Mouse (Mus musculus) lung, embryonic 15.5 days (tissue): Measurements from ENCODE around the gene Pnkd. TPM values are rescaled to one million over a fixed set of nuclear protein-coding genes. Genes with fewer than 3 reads are reported as not detected.

ENCODE experiments used
- ATAC-seq: fragments of 200-750 bp; cut with Nextera tagmentation; 2 replicates; pipeline ENCODE4 v1.8.0; 2017; ENCODE audit warnings: moderate number of reproducible peaks, borderline replicate concordance; ENCODE audit not compliant: low FRiP score, low TSS enrichment; ENCODE audit errors: extremely low read depth
- H3K27ac ChIP-seq: fragments of 300-500 bp; sonication (generic); 2 replicates; pipeline ENCODE4 v1.5.1; 2015; ENCODE audit warnings: moderate library complexity, mild to moderate bottlenecking, inconsistent platforms
- H3K27me3 ChIP-seq: fragments of 300-500 bp; sonication (generic); 2 replicates; pipeline ENCODE4 v1.6.1; 2015; ENCODE audit warnings: inconsistent platforms
- H3K36me3 ChIP-seq: fragments of 300-500 bp; sonication (generic); 2 replicates; pipeline ENCODE4 v1.6.1; 2015; ENCODE audit warnings: inconsistent platforms
- H3K4me1 ChIP-seq: fragments of 300-500 bp; sonication (generic); 2 replicates; pipeline ENCODE4 v1.6.1; 2015; ENCODE audit warnings: inconsistent platforms
- H3K4me2 ChIP-seq: fragments of 300-500 bp; sonication (generic); 2 replicates; pipeline ENCODE4 v1.6.1; 2015; ENCODE audit warnings: inconsistent platforms, mild to moderate bottlenecking, moderate library complexity
- H3K4me3 ChIP-seq: fragments of 300-500 bp; sonication (generic); 2 replicates; pipeline ENCODE4 v1.5.1; 2015; ENCODE audit warnings: mild to moderate bottlenecking, inconsistent platforms
- H3K9ac ChIP-seq: fragments of 300-500 bp; sonication (generic); 2 replicates; pipeline ENCODE4 v1.6.1; 2015; ENCODE audit warnings: inconsistent platforms
- H3K9me3 ChIP-seq: fragments of 300-500 bp; sonication (generic); 2 replicates; pipeline ENCODE4 v1.6.1; 2016; ENCODE audit warnings: inconsistent platforms
- WGBS: fragments of 180-500 bp; shearing (Covaris S2); methylation state at CpG from one replicate; pipeline ENCODE4 v1.1.7; 2015; 5-methylcytosine and 5-hydroxymethylcytosine counted together
- polyA plus RNA-seq: library from polyadenylated mRNA; unstranded; fragments of >200 nt; fragmentation: Nextera tagmentation; extraction: Ambion mirVana; gene quantifications from 2 replicates; pipeline ENCODE4 v1.2.1, GENCODE M21; 2015

The Pnkd gene
- polyA plus RNA-seq, 1 experiment from 2014 or later: 106 TPM

DNA sequence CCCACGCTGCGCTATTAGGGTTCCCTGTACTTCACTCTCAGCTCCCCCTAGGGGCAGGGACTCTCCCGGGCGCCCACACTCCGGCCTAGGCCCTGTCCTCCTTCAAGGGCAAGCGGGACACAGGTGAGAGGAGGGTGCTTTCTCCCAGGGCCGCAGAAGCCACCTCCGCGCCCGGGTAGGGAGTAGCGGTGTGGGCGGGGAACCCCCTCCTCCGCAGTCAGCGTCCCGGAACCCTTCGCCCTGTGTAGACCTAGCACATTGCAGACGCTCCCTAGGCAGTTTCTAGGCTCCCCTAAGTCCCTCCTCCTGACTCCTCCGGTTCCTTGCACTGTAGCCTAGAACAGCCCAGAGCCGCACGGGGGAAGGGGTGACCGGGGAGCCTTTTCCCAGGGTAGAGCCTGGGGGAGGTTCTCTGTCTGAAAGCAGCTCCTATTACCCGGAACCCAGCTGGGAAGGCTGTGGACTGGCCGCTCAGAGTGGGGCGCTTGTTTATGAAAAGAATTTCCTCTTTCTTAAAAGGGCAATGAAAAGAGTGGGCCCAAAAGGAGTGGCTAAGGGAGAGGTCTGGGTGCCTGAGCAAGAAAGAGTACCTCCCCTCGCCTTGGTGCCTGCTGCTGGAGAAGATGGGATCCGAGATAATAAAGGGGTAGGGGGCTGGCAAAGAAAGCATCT lies 102.1 kb downstream of the Pnkd start:
- peak overlapping the region; percentile 99 for H3K27ac ChIP-seq
- peak overlapping the region; percentile 61 for H3K9ac ChIP-seq
- WGBS: under 1% methylated on average over 26 of the region's 26 CpGs
- no peaks in the 10 kb centered on the region for H3K9me3 ChIP-seq
- H3K4me3 ChIP-seq: peak overlapping the region; percentile 55
- H3K36me3 ChIP-seq: no peaks in the 10 kb centered on the region
- H3K4me1 ChIP-seq: peaks cover 28% of the 10 kb centered on the region
- no peaks in the 10 kb centered on the region for H3K27me3 ChIP-seq
- H3K4me2 ChIP-seq: peak overlapping the region; percentile 65
- peak; percentile 81 for ATAC-seq

DNA sequence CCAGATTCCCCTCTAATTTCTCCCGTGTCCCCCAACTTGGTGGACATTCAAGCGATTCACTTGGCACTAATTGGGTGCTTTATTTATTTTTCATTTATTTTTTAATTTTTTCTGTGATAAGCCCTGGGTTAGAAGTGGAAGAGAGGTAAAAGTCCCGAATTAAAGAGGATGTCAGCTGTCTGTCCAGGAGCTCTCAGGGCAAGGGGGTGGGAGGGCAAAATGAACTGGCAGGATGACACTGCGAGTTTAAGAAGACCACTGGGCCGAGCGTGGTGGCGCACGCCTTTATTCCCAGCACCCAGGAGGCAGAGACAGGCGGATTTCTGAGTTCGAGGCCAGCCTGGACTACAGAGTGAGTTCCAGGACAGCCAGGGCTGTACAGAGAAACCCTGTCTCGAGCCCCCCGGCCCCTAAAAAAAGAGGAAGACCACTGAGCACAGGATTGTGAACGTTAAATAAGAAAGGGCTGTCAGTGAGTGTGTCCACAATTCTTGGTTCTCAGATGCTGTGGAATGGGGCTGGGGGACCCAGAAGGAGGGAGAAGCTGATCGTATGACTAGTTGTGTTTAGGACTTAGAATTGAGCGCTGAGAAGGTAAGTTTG lies 102.8 kb downstream of the Pnkd start:
- peak overlapping the region; percentile 61; the same call in 1 of the 2 replicates for H3K9ac ChIP-seq
- H3K4me3 ChIP-seq: peak overlapping the region; percentile 55
- H3K4me1 ChIP-seq: peaks cover 28% of the 10 kb centered on the region
- H3K27me3 ChIP-seq: no peaks in the 10 kb centered on the region
- no peaks in the 10 kb centered on the region for H3K9me3 ChIP-seq
- H3K27ac ChIP-seq: peak overlapping the region; percentile 99
- H3K4me2 ChIP-seq: peak overlapping the region; percentile 65
- ATAC-seq: no peak
- WGBS: 47% methylated on average over 15 of the region's 15 CpGs
- H3K36me3 ChIP-seq: no peaks in the 10 kb centered on the region

DNA sequence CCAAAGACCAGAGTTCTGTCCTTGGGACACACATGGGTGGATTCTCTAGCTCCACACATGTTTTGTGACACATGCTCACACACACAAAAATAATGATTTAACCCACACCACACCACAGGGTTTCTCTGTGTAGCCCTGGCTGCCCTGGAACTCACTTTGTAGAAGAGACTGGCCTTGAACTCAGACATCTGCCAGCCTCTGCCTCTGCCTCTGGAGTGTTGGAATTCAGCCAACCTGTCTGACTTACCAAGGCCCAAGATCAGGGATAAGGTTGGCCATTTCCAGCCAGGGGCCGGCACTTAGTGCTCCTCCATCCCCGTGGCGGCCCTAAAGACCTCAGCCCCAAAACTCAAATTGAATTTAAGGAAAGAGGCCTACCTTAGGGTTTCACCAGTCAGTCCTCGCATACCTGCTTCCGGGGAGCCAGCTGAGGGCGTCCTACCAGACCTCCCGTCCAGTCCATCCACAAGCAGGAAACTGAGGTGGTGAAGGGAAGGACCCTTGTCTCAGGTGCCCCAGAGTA lies 103.7 kb downstream of the Pnkd start:
- Histone ChIP-seq H3K27me3 (no peaks in the 10 kb centered on the region), H3K36me3 (peaks cover 1% of the 10 kb centered on the region; the same call in 1 of the 2 replicates), H3K9me3 (no peaks in the 10 kb centered on the region), H3K4me2 (no peak overlapping the region), H3K27ac (peak overlapping the region; percentile 26; the same call in 1 of the 2 replicates), H3K9ac (no peak overlapping the region), H3K4me1 (peaks cover 36% of the 10 kb centered on the region), H3K4me3 (no peak overlapping the region)
- no peak for ATAC-seq
- 74% methylated on average over 7 of the region's 7 CpGs for WGBS

DNA sequence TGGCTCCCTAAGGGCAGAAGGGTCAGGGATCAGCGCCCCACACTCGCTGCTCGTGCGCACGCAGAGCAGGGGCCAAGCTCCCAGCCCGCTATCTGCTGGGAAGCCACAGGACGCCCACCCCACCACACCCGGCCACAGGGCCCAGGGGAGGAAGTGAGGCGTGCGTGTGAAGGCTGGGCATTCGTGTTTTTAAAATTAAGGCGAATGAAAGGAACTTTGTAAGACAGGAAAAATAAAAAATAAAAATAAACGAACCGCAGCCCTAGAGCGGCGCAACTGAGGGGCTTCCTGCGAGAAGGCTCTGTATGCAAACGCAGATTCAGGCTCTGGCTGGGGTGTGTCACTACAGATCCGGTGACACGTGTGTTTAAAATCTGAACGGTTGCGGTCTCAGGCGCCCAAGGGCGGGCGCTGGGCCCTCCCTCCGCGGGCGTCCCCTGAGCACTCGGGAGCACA lies 105.1 kb downstream of the Pnkd start:
- 4% methylated on average over 29 of the region's 29 CpGs for WGBS
- Histone ChIP-seq H3K4me2 (peak overlapping the region; percentile 86), H3K27me3 (no peaks in the 10 kb centered on the region), H3K4me1 (peaks cover 43% of the 10 kb centered on the region), H3K9me3 (no peaks in the 10 kb centered on the region), H3K36me3 (peaks cover 15% of the 10 kb centered on the region), H3K4me3 (peak overlapping the region; percentile 97), H3K27ac (peak overlapping the region; percentile 99), H3K9ac (peak overlapping the region; percentile 39)
- no peak for ATAC-seq

DNA sequence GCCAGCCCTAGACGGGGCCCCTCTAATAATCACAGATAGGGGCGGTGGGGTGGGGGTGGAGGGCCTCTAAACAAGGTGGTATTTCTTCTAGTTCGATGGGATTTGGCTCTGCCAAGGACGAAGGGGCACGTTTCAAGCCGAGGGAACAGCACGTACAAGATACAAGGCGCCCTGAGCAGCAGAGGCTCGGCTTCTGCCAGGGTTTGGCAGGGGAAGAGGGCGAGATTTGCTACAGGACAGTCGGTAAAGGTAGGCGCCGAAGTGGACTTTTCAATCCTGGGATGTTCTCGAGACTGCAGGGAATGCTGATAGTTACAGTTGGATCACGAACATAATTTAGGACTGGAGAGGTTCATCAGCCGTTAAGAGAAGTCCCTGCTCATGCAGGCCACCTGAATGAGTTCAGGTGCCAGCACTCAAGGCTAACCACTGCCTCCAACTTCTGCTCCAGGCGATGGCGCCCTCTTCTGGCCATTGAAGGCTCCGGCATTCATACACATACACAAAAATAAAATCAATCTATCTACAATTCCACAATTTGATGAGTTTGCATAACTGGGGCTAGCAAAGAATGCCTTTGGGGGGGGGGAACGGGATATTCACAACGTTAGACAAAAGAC lies 105.7 kb downstream of the Pnkd start:
- no peak for ATAC-seq
- WGBS: 3% methylated on average over 21 of the region's 21 CpGs

DNA sequence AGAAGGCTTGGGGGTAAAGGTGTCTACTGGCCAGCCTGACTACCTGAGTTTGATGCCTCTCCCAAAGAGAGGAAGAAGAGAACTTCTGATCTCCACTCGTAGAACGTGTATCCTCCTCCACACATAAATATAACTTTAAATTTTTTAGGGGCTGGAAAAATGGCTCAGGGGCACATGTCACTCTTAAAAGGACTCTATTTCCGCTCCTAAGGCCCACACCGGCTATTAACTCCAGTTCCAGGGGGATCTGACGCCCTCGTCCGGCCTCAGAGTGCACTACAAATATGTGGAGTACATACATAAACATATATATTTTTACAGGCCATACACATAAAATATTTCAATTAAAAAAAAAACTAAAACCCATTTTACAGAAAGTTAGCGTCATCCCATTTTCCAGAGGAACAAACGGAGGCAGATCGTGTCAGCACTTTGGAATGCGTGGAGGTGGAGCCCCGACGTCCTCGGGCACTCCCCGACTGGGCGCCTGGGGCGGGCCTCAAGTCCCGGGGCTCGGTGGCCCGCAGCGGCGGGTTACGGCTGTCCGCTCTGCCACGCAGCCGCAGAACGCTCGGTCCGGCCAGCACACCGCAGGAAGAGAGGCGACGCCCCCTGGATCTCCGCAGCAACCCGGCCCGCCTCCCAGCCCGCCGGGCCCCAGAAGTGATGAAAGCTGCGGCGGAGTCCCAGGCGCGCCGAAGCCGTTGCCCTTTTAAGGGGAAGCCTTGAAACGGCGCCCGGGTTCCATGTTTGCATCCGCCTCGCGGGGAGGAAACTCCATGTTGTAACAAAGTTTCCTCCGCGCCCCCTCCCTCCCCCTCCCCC lies 106.4 kb downstream of the Pnkd start, which contains the start of gene Ctdsp1:
TSS of gene Ctdsp1 (plus strand) at position 586 of the 825 bp plus-strand sequence.
- peak within 1 kb of the TSS; percentile 97 for H3K4me3 ChIP-seq
- H3K4me1 ChIP-seq: peaks cover 46% of the 10 kb centered on the region
- WGBS: 3% methylated on average over 47 of the region's 51 CpGs
- peak; percentile 78 for ATAC-seq
- H3K36me3 ChIP-seq: peaks cover 21% of the 10 kb centered on the region
- H3K27ac ChIP-seq: peak within 1 kb of the TSS; percentile 99
- no peaks in the 10 kb centered on the region for H3K27me3 ChIP-seq
- H3K9ac ChIP-seq: peak within 1 kb of the TSS; percentile 99
- peak within 1 kb of the TSS; percentile 86 for H3K4me2 ChIP-seq
- H3K9me3 ChIP-seq: no peaks in the 10 kb centered on the region

More for the DNA sequence above, 105.7 kb downstream of the Pnkd start:
- peak overlapping the region; percentile 39 for H3K9ac ChIP-seq
- H3K27me3 ChIP-seq: no peaks in the 10 kb centered on the region
- H3K4me2 ChIP-seq: peak overlapping the region; percentile 86
- H3K4me1 ChIP-seq: peaks cover 46% of the 10 kb centered on the region
- no peaks in the 10 kb centered on the region for H3K9me3 ChIP-seq
- peaks cover 20% of the 10 kb centered on the region for H3K36me3 ChIP-seq
- peak overlapping the region; percentile 99 for H3K27ac ChIP-seq
- H3K4me3 ChIP-seq: peak overlapping the region; percentile 97

DNA sequence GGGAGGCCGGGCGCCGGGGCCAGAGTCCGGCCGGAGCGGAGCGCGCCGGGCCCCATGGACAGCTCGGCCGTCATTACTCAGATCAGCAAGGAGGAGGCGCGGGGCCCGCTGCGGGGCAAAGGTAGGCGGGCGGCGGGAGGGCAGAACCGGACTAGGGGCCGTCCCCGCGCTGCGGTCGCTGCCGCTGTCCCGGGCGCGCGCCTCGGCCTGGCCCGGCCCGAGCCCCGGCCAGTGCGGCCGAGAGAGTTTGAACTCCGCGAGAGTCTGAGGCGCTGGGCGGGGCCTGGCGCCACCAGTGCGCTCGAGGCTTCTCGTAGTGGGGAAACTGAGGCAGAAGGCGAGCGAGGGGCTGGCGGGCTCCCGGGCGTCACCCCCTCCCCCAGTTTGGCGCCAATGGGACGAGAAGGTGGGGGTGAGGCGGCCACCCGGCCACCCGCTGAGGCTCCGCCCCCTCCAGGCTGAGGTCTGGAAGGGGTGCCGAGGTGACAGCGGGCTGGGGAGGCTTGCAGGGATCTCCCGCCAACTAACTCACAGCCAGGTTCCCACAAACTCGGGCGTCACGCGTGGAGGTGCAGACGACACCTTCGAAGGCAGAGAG lies 107.2 kb downstream of the Pnkd start:
- Histone ChIP-seq H3K27me3 (no peaks in the 10 kb centered on the region), H3K4me1 (peaks cover 51% of the 10 kb centered on the region), H3K4me3 (peak overlapping the region; percentile 97), H3K27ac (peak overlapping the region; percentile 99), H3K9me3 (no peaks in the 10 kb centered on the region), H3K4me2 (peak overlapping the region; percentile 86), H3K36me3 (peaks cover 21% of the 10 kb centered on the region), H3K9ac (peak overlapping the region; percentile 99)
- under 1% methylated on average over 60 of the region's 63 CpGs for whole genome bisulfite sequencing
- ATAC-seq: peak; percentile 43

DNA sequence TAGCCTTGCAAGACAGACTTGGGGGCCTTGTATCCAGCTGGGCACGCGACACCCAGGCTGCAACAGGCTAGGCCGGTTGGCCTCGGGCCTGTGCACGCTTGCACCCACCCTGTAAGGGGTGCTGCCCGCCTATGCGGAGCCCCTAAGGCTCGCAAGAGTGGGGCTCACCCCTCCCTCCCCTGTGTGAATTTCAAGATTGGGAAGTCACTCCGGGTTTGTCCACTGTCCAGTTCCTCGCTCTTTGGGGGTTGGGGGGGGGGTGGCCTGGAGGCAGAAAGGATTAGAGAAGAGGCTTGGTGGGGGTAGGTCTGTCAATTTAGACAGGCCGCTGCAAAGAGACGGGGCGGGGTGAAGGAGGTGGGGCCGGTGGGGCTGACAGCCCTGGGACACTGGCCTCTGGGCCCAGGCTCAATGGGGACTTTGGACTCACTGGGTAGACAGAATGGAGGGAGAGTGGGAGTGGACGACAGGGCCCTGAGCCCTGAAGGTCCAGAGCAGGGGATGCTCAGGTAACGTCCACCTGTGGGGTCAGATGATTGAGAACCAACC lies 107.8 kb downstream of the Pnkd start:
- peak; percentile 4; the same call in 1 of the 2 replicates for ATAC-seq
- Histone ChIP-seq H3K4me1 (peaks cover 47% of the 10 kb centered on the region), H3K9me3 (no peaks in the 10 kb centered on the region), H3K4me2 (peak overlapping the region; percentile 86), H3K27ac (peak overlapping the region; percentile 99), H3K4me3 (peak overlapping the region; percentile 97), H3K36me3 (peaks cover 21% of the 10 kb centered on the region), H3K27me3 (no peaks in the 10 kb centered on the region), H3K9ac (peak overlapping the region; percentile 99)
- WGBS: under 1% methylated on average over 16 of the region's 16 CpGs

DNA sequence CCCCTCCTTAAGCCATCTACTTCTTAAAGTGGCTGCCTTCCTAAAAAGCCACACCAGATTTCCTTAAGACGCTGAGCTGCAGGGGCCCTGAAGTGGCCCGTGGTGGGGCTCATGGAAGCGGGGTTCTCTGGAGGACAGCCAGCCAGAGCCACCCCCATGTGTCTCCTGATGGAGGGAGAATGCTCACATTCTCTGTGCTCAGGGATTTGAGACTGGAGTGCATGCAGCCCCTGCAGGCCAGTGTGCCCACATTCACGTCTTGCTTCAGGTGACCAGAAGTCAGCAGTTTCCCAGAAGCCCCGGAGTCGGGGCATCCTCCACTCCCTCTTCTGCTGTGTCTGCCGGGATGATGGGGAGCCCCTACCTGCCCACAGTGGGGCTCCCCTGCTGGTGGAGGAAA lies 108.3 kb downstream of the Pnkd start:
- peak overlapping the region; percentile 97 for H3K4me3 ChIP-seq
- no peak for ATAC-seq
- no peaks in the 10 kb centered on the region for H3K9me3 ChIP-seq
- 33% methylated on average over 7 of the region's 7 CpGs for WGBS
- peak overlapping the region; percentile 86 for H3K4me2 ChIP-seq
- H3K27me3 ChIP-seq: no peaks in the 10 kb centered on the region
- H3K9ac ChIP-seq: peak overlapping the region; percentile 99
- H3K27ac ChIP-seq: peak overlapping the region; percentile 99
- peaks cover 21% of the 10 kb centered on the region for H3K36me3 ChIP-seq
- peaks cover 43% of the 10 kb centered on the region for H3K4me1 ChIP-seq

DNA sequence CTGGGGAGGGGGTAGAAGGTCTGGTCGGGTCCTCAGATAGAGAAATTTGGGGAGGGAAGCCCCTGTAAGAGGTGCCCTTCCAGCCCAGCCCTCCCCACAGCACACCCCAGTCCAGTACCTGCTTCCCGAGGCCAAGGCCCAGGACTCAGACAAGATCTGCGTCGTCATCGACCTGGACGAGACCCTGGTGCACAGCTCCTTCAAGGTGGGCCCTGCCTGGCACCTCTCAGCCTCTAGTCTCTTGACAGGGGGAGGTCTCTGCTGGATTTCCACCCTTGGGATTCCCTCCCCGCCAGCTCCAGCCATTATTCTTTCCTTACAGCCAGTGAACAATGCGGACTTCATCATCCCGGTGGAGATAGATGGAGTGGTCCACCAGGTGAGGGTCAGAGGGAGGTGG lies 109.0 kb downstream of the Pnkd start:
- Histone ChIP-seq H3K27me3 (no peaks in the 10 kb centered on the region), H3K9me3 (no peaks in the 10 kb centered on the region), H3K4me1 (peaks cover 44% of the 10 kb centered on the region), H3K4me3 (peak overlapping the region; percentile 97), H3K4me2 (peak overlapping the region; percentile 86), H3K27ac (no peak overlapping the region), H3K9ac (no peak overlapping the region), H3K36me3 (peaks cover 21% of the 10 kb centered on the region)
- no peak for ATAC-seq
- WGBS: 78% methylated on average over 9 of the region's 9 CpGs
